Mouse (Mus musculus) limb, embryonic 10.5 days (tissue): ENCODE results near the gene Cpeb3. TPM values are rescaled to one million over a fixed set of nuclear protein-coding genes. Genes with fewer than 3 reads are reported as not detected.
"Not testable (repeated sequence)": the region's sequence is repeated elsewhere in the genome, so short reads cannot be mapped to it uniquely, and the experiment has no call there.

Experiments
- DNase-seq: peaks from one replicate; pipeline ENCODE4 v3.0.0-alpha.2; 2017; ENCODE audit warnings: low spot score
- H3K27ac ChIP-seq: fragments of 300-500 bp; sonication (generic); 2 replicates; pipeline ENCODE4 v1.5.1; 2016; ENCODE audit warnings: mild to moderate bottlenecking
- H3K27me3 ChIP-seq: fragments of 300-500 bp; sonication (generic); 2 replicates; pipeline ENCODE4 v1.6.1; 2016; ENCODE audit warnings: low read depth, mild to moderate bottlenecking; ENCODE audit not compliant: poor library complexity, severe bottlenecking
- H3K36me3 ChIP-seq: fragments of 300-500 bp; sonication (generic); 2 replicates; pipeline ENCODE4 v1.6.1; 2016; ENCODE audit warnings: mild to moderate bottlenecking, moderate library complexity
- H3K4me1 ChIP-seq: fragments of 300-500 bp; sonication (generic); 2 replicates; pipeline ENCODE4 v1.6.1; 2016
- H3K4me3 ChIP-seq: fragments of 300-500 bp; sonication (generic); 2 replicates; pipeline ENCODE4 v1.5.1; 2016; ENCODE audit warnings: mild to moderate bottlenecking, moderate library complexity
- H3K9me3 ChIP-seq: fragments of 300-500 bp; sonication (generic); replicated peaks from 2 replicates; pipeline ENCODE4 v1.6.1; 2016; ENCODE audit warnings: mild to moderate bottlenecking
- WGBS: fragments of 180-500 bp; shearing (Covaris S2); methylation state at CpG from one replicate; pipeline ENCODE4 v1.1.7; 2016; 5-methylcytosine and 5-hydroxymethylcytosine counted together
- polyA plus RNA-seq: library from polyadenylated mRNA; unstranded; fragments of >200 nt; fragmentation: Nextera tagmentation; extraction: Ambion mirVana; gene quantifications from 2 replicates; pipeline ENCODE4 v1.2.1, GENCODE M21; 2016

Gene Cpeb3
- polyA plus RNA-seq, 1 experiment from 2014 or later = 0.78 TPM

DNA sequence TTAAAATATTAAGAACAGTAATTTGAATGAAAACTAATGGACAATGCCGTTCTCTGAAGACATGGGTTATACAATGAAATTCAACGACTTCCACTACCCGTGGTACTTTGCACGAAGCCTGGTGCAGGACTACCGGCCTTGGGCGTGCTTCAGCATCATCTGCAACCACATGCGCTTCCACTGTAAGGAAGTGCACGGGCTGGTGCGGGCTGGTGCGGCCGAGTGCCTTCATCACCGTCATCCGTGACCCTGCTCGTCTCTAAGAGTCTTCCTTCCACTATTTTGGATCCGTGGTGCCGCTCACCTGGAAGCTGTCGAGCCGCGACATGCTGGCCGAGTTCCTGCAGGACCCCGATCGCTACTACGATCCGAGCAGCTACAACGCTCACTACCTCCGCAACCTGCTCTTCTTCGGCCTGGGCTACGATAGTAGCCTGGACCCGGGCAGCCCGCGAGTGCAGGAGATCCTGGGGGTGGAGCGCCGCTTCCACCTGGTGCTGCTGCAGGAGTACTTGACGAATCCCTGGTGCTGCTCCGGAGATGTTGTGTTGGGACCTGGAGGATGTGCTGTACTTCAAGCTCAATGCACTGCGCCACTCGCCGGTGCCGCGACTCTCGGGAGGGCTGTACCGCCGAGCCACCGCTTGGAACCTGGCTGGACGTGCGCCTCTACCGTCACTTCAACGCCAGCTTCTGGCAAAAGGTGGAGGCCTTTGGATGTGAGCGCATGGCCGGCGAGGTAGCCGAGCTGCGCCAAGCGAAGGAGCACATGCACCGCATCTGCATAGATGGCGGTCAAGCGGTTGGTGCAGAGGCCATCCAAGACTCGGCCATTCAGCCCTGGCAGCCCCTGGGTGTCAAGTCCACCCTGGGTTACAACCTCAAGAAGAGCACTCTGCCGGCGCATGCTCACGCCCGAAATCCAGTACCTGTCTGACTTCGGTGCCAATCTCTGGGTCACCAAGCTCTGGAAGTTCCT is 25.4 kb upstream of the Cpeb3 start:
- H3K36me3 ChIP-seq = no peaks in the 10 kb centered on the region
- H3K27me3 ChIP-seq = peaks cover 46% of the 10 kb centered on the region
- H3K4me3 ChIP-seq = peak overlapping the region; percentile 46
- WGBS = 6% methylated on average over 63 of the region's 63 CpGs
- 0 out of 2 replicates have a peak overlapping the region, but pooled peaks have one; percentile 10 for H3K27ac ChIP-seq
- no peaks in the 10 kb centered on the region for H3K9me3 ChIP-seq
- peak; percentile 64 for DNase-seq
- H3K4me1 ChIP-seq = peaks cover 28% of the 10 kb centered on the region

DNA sequence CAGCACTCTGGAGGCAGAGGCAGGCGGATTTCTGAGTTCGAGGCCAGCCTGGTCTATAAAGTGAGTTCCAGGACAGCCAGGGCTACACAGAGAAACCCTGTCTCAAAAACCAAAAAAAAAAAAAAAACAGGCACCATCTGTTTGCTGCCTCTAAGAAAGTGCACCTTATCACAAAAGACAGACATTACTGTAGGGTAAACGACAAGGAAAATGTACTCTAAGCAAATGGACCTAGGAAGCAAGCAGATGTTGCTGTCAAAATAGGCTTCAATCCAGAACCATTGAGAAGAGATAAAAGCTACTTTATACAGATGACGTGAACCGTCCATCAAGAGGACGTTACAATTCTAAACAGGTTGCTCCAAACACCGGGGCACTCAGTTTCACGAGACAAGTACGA is 24.2 kb upstream of the Cpeb3 start:
- not testable (repeated sequence) for H3K27ac ChIP-seq
- WGBS = 72% methylated on average over 9 of the region's 9 CpGs

DNA sequence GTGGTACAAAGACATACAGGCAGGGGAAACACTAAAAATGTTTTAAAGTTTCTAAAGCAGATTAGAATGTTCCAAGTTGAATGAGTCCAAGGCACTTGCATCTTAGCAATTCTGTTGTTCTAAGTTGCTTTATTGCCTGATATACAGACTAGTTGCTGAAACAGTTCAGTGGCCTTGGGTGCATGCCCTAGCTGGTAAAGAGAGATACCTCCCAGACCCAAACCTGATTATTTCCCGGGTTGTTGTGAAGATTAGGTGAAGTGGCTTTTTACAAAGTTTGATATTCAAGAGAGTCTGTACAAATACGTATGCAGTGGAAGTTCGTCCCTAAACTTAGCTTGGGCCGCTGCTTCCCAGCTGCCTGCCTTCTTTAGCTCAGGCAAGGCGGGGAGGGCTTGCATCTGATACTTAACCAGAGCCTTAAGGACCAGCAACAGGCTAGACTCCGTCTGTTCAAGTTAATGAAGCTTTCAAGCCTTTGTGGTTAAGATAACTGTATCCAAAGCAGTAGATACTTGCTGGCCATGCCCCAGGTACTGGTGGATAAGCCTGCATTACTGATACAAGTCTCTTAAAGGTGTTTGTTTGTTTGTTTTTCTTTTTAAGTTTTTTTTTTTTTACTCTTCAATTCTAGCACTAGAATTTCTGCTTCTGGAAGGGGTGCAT is 16.9 kb upstream of the Cpeb3 start:
- H3K4me3 ChIP-seq = no peak overlapping the region
- peaks cover 53% of the 10 kb centered on the region for H3K36me3 ChIP-seq
- no peaks in the 10 kb centered on the region for H3K9me3 ChIP-seq
- no peak for DNase-seq
- WGBS = 85% methylated on average over 6 of the region's 6 CpGs
- H3K4me1 ChIP-seq = no peaks in the 10 kb centered on the region
- H3K27ac ChIP-seq = no peak overlapping the region
- H3K27me3 ChIP-seq = no peaks in the 10 kb centered on the region

More for the DNA sequence above, 24.2 kb upstream of the Cpeb3 start:
- not testable (repeated sequence) for H3K4me3 ChIP-seq, DNase-seq, H3K9me3 ChIP-seq, H3K36me3 ChIP-seq
- peaks cover 40% of the 10 kb centered on the region for H3K27me3 ChIP-seq
- peaks cover 17% of the 10 kb centered on the region for H3K4me1 ChIP-seq

DNA sequence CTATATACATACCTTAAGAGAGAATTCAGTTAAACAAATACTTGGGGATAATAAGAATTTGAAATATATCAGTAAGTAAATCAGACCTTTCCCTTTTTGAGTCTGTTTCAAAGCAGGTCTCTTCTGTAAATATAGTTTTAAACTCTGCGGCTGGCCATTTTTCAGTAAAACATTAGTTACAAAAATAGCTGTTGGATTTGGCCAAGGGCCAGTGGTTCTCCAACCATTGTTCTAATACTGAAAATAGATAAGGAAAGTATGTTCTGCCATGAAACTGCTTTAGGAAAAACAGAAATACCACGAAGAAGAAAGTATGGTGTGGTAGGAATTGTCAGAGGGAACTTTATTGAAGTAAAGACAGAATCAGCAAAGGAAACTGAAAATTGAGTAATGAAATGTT is 6.3 kb upstream of the Cpeb3 start:
- no peak overlapping the region for H3K27ac ChIP-seq
- no peak for DNase-seq
- WGBS = 93% methylated on average over 2 of the region's 2 CpGs
- no peak overlapping the region for H3K4me3 ChIP-seq
- peaks cover 95% of the 10 kb centered on the region for H3K36me3 ChIP-seq
- H3K4me1 ChIP-seq = no peaks in the 10 kb centered on the region
- H3K27me3 ChIP-seq = no peaks in the 10 kb centered on the region
- no peaks in the 10 kb centered on the region for H3K9me3 ChIP-seq

DNA sequence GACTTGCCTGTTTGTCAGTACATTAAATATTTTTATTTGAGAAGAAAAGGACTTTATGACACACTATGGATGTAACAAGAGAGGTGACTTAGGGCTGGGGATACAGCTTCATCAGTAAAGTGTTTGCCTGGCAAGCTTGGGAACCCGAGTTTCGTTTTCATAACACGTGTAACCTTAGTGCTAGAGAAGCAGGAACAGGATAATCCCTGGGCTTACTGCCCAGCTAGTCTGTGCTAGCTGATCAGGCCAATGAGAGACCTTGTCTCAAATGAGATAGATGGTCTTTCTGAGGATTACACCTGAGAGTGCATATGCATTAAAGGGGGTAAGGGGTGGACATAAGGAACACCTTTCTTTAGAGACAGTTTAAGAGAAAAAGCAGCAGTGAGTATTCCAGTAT is 3.0 kb upstream of the Cpeb3 start:
- 97% methylated on average over 3 of the region's 3 CpGs for WGBS
- Histone ChIP-seq H3K36me3 (peaks cover 67% of the 10 kb centered on the region), H3K9me3 (no peaks in the 10 kb centered on the region), H3K27ac (no peak overlapping the region), H3K4me3 (no peak overlapping the region), H3K27me3 (no peaks in the 10 kb centered on the region), H3K4me1 (peaks cover 15% of the 10 kb centered on the region)
- DNase-seq = no peak

DNA sequence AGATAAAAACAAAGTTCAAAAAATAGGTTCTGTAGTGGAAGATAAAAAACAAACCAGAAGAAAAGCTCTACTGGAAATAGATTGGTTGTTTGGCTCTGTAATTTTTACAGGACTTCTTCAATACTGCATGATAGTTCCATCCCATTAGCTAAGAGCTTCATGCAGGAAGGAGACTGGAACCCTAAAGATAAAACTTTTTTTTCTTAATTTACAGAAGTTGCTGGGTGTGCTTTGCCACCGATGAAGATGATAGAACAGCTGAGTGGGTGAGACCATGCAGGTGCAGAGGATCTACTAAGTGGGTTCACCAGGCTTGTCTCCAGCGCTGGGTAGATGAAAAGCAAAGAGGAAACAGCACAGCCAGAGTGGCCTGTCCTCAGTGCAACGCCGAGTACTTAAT is 2.1 kb upstream of the Cpeb3 start:
- H3K9me3 ChIP-seq = no peaks in the 10 kb centered on the region
- H3K27ac ChIP-seq = no peak overlapping the region
- H3K4me1 ChIP-seq = peaks cover 15% of the 10 kb centered on the region
- whole genome bisulfite sequencing = over 99% methylated on average over 4 of the region's 4 CpGs
- H3K4me3 ChIP-seq = no peak overlapping the region
- H3K27me3 ChIP-seq = no peaks in the 10 kb centered on the region
- no peak for DNase-seq
- peaks cover 57% of the 10 kb centered on the region for H3K36me3 ChIP-seq

DNA sequence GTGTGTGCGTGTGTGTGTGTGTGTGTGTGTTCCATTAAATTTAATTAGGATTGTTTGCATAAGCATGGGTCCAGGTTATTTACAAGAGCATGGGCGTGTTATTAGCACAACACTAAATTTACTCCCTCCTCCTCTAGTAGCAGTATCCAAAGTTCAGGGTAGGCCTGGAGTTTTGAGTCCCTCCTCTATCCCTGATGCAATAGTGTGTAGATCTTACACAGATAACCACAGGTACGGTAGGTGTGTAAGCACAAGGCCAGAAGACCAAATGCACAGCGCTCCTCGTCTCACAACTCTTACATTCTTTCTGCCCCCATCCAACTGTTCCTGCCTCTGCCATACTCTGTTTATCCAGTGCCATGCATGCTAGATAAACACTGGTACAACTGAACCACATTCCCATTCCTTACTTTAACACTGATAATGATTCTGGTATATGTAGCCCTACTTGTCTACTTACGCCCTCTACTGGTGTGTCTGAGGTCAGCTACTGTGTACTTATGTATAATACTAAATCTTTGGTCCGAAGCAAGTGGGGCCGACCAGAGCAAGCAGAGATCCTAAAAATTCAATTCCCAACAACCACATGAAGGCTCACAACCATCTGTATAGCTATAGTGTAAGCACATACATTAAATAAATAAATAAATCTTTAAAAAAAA is 1.2 kb upstream of the Cpeb3 start:
- no peaks in the 10 kb centered on the region for H3K9me3 ChIP-seq
- no peaks in the 10 kb centered on the region for H3K27me3 ChIP-seq
- WGBS = 93% methylated on average over 8 of the region's 8 CpGs
- DNase-seq = no peak
- H3K27ac ChIP-seq = no peak overlapping the region
- H3K4me1 ChIP-seq = peaks cover 15% of the 10 kb centered on the region
- H3K4me3 ChIP-seq = 0 out of 2 replicates have a peak overlapping the region, but pooled peaks have one; percentile 81
- peaks cover 49% of the 10 kb centered on the region for H3K36me3 ChIP-seq

DNA sequence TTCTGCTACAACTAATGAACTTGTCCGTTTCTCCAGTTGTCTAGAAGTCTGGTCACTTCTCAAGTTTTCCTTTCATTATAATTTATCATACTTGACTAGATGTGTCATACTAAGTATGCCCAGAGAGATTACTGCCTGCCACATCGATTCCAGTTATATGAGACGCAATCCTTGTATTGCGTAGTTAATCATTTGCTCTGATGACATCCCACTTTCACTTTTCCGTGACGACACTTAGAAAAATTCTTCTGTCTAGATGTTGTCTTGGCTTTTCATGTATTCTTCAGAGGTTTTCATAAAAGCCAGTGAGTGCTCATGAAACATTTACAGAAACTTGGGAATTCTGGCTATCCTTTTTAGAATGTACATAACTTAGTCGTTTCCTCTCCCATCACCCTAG is 585 bp upstream of the Cpeb3 start:
- H3K27me3 ChIP-seq = no peaks in the 10 kb centered on the region
- no peaks in the 10 kb centered on the region for H3K9me3 ChIP-seq
- DNase-seq = no peak
- H3K4me1 ChIP-seq = peaks cover 15% of the 10 kb centered on the region
- H3K36me3 ChIP-seq = peaks cover 47% of the 10 kb centered on the region
- WGBS = 85% methylated on average over 7 of the region's 7 CpGs
- peak overlapping the region; percentile 81 for H3K4me3 ChIP-seq
- no peak overlapping the region for H3K27ac ChIP-seq

DNA sequence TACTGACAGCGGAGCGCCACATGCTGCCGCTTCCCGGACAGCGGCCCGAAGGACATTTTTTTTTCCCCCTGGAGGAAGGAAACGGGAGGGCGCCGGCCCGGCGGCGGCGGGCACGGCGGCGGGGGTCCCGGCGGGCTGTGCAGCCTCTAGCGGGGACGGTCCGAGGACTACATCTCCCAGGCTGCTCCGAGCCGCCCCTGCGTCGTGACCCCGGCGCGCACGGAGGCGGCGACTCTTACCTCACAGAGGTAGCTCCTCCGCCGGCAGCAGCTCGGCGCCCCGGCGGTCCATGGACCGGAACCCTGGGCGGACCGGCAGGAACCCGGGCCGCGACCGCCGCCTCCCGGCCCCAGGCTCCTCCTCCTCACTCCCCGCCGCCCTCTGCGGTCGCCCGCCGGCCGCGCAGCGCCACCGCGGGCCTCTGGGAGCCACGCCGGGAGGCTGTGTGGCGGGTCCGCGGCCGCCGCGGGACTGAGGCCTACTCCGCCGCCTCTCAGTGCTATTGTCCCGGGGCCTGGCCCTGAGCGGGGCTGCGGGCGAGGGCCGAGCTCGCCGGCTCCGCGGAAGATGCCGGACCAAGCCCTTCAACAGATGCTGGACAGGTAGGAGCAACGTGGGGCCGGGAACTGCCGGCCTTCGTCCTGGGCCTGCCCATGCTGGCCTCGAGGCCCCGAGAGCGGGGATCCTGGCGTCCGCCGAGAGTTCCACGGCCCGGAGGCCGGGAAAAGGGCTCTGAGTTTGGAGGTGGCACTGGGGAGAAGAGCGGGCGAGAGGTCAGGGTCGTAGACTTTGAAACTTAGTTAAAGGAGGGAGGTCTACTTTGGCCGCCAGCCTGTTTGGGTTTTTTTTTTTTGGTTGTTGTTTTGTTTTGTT is 862 bp downstream of the Cpeb3 start, which contains the start of gene March5:
Gene March5 (plus strand): TSS at position 241 of the 873 bp plus-strand sequence.
- Histone ChIP-seq H3K4me3 (peak within 1 kb of the TSS; percentile 81), H3K27ac (peak within 1 kb of the TSS; percentile 96), H3K9me3 (no peaks in the 10 kb centered on the region), H3K4me1 (peaks cover 15% of the 10 kb centered on the region), H3K27me3 (no peaks in the 10 kb centered on the region), H3K36me3 (peaks cover 33% of the 10 kb centered on the region)
- peak; percentile 90 for DNase-seq
- under 1% methylated on average over 87 of the region's 94 CpGs for WGBS

DNA sequence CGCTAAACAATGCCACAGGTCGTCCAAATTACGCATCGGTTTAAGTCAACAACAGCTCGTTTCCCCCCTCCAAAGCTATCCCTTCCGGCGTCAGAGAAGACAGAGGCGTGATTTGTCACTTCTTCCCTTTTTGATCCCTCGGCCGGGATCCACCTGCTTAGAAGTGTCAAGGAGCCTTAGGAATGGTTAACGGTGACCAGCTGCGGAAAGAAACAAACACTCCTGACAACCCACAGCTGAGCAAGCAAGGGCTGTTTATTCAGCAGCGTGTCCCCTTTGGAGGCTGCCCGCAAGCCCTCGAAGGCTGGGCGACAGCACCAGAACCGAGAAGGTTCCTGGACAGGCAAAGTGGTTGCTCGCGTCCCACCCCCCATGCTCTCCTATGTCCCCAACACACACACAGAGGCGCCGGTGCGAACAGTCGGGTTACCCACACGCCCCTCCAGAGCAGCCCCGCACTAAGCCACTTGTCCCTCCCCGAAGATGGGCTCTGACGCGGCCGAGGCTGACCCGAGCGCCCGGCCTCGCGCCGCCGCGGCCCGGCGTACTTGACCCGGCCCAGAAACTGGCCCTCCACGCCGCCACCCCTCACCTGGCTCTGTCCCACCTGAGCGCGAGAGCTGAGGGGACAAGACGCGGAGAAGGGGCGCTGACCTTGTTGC is 1.6 kb downstream of the Cpeb3 start:
- peak overlapping the region; percentile 96 for H3K27ac ChIP-seq
- peaks cover 25% of the 10 kb centered on the region for H3K36me3 ChIP-seq
- H3K4me1 ChIP-seq = peaks cover 15% of the 10 kb centered on the region
- H3K27me3 ChIP-seq = no peaks in the 10 kb centered on the region
- peak; percentile 63 for DNase-seq
- under 1% methylated on average over 47 of the region's 47 CpGs for WGBS
- H3K4me3 ChIP-seq = peak overlapping the region; percentile 81
- no peaks in the 10 kb centered on the region for H3K9me3 ChIP-seq

DNA sequence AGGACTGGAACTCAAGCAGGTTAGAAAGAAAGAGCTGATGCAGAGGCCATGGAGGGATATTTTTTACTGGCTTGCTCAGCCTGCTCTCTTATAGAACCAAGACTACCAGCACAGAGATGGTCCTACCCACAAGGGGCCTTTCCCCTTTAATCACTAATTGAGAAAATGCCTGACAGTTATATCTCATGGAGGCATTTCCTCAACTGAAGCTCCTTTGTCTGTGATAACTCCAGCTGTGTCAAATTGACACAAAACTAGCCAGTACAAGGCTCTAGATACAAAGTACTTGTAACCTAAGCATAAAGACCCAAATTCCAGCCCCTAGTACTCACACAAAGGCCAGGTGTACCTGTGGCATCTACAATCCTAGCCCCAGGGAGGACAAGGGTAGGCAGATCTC is 3.2 kb downstream of the Cpeb3 start:
- not testable (repeated sequence) for H3K9me3 ChIP-seq, H3K27ac ChIP-seq, H3K36me3 ChIP-seq, DNase-seq, H3K4me3 ChIP-seq, H3K27me3 ChIP-seq
- H3K4me1 ChIP-seq = peaks cover 15% of the 10 kb centered on the region

DNA sequence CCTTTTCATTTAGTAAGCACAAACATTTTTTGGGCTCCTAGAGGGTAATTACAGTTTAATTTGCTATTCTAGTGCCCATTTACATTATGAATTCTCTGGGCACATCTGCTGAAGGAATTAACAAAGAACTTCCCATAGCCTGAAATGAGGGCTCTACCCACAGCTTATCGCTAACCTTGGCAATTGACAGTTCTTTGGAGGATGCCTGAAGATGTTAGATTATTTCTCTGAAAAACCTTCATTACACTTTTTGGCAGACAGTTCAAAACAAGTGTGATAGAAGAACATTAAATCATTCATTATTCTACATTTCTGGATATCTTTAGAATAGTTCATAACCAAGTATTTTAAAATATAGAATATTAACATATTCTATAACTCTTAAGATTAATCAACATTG is 5.0 kb downstream of the Cpeb3 start:
- Histone ChIP-seq H3K4me1 (peaks cover 3% of the 10 kb centered on the region; the same call in 1 of the 2 replicates), H3K9me3 (no peaks in the 10 kb centered on the region), H3K27ac (no peak overlapping the region), H3K36me3 (no peaks in the 10 kb centered on the region), H3K27me3 (no peaks in the 10 kb centered on the region), H3K4me3 (no peak overlapping the region)
- 96% methylated on average over 1 of the region's 1 CpGs for WGBS
- DNase-seq = no peak
